Mouse (Mus musculus) kidney, adult 2 months (tissue): ENCODE measurements at regions not wholly inside any gene's neighbourhood (a gene's known extent, or its start where the extent isn't known, plus 50 kb on each side); places are given as distances from the start of the nearest gene placed in this dataset.

ENCODE experiments used
- CTCF ChIP-seq: fragments of 200-500 bp; conservative IDR thresholded peaks from 2 replicates; pipeline ENCODE4 v1.5.1; 2011; ENCODE audit warnings: low read depth, mild to moderate bottlenecking, control low read depth, low read length, moderate library complexity, mixed read lengths; ENCODE audit not compliant: insufficient read depth, insufficient read length
- POLR2A ChIP-seq: fragments of 200-500 bp; IDR thresholded peaks from one replicate; pipeline ENCODE4 v1.6.1; 2011; ENCODE audit warnings: low read depth, low read length, control low read depth

DNA sequence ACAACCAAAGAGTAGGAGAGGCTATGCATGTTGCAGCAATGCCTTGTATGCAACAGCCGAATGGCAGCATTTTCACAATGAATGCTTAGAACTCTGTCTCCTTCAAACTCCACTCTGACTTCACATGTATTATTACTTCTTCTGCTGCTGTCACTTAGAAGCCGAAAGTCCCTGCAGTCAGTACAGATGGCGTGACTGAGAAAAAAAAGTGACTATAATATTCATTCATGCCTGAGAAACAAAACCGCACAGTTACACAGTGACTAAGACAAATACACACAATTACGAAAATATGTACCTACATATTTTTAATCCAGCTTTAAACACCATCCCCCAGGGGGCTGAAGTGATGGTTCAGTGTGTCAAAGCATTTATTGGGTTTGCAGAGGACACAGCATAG is 154.8 kb upstream of the Pitx2 start:
- TF ChIP-seq CTCF, result no peak
- TF ChIP-seq POLR2A, result no peak
